Mouse (Mus musculus): Measurements from ENCODE around the gene Mul1.

DNA sequence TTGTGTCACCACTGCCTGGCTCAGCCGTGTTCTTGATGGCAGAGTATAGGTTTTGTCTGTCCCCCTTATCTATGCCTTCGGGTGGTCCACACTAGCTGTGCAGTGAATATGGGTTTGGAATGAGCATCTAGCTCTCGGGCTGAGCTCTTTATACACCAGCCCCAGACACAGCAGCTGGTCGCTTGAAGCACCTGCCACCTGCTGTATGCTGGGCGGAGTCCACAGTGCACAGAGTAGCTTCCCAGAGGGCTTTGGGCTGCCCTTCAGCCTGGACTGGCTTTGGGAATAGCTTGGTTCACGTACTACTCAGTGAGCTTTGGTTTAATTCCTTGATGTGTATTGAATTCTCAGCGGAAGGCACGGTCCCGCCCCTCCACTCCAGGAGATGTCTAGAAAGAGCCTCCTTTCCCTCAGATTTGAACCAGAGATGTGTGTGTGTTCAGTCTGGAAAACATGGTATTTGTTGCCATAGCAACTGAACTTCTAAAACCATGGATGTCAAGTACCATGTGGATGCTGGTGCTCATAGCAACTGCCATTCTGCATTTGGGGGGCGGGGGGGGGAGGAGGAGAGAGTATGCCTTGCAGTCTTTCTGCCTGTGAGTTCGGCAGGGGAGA, 16.0 kb upstream of the Mul1 start:
- no peak for TF ChIP-seq CTCF (IDR thresholded peaks at IDR 0.05; ENCODE audit: insufficient read depth, low read depth, low read length)
- no peak for TF ChIP-seq POLR2A (IDR thresholded peaks at IDR 0.05; ENCODE audit: insufficient read depth, low read depth, low read length)

All from olfactory bulb, adult 2 months (tissue).